Mouse (Mus musculus) testis, adult 2 months (tissue): ENCODE measurements around the gene Mknk1.

Source experiments
- CTCF ChIP-seq: fragments of 200-500 bp; IDR thresholded peaks from 2 replicates; pipeline ENCODE4 v1.5.1; 2012; ENCODE audit warnings: low read depth, mild to moderate bottlenecking, inconsistent platforms, low read length, moderate library complexity; ENCODE audit not compliant: control insufficient read depth, insufficient read depth, insufficient replicate concordance
- POLR2A ChIP-seq: fragments of 200-500 bp; IDR thresholded peaks from 2 replicates; pipeline ENCODE4 v1.6.1; 2012; ENCODE audit warnings: low read depth, mild to moderate bottlenecking, inconsistent platforms, low read length, moderate library complexity; ENCODE audit not compliant: control insufficient read depth

- TF ChIP-seq POLR2A (no peak), CTCF (no peak)
Measured at GRCm38 (mm10) chr4:115908641-115909040, 69.6 kb downstream of the Mknk1 start.
